In genomic region chr7:135451340-135451739, GRCm38 (mm10) we compare ENCODE assay signal across 50 mouse cellular contexts. TPM values are rescaled to one million over a fixed set of nuclear protein-coding genes. Genes with fewer than 3 reads are reported as not detected.
"Had no signal": no experiment of that assay in that cellular context is flagged by ENCODE, and none has a peak within 500 bp of the region (broad histone marks: within the 10 kb centered on the region; RNA-seq: fewer than 3 reads in every experiment).

No protein-coding gene starts in this region.

- H3K4me1 ChIP-seq: heart, embryonic 10.5 days; heart, embryonic 12.5 days; heart, embryonic 13.5 days; heart, embryonic 15.5 days; hindbrain, embryonic 10.5 days; hindbrain, embryonic 12.5 days; intestine, embryonic 15.5 days; kidney, embryonic 15.5 days had no signal

- H3K27me3 ChIP-seq: heart, embryonic 12.5 days; heart, embryonic 13.5 days; hindbrain, embryonic 12.5 days; hindbrain, embryonic 13.5 days; hindbrain, embryonic 15.5 days; intestine, embryonic 15.5 days; kidney, embryonic 15.5 days had no signal

- H3K36me3 ChIP-seq: heart, embryonic 10.5 days; heart, embryonic 12.5 days; heart, embryonic 13.5 days; heart, embryonic 15.5 days; hindbrain, embryonic 10.5 days; hindbrain, embryonic 12.5 days; hindbrain, embryonic 13.5 days; hindbrain, embryonic 15.5 days; intestine, embryonic 15.5 days; kidney, embryonic 15.5 days had no signal

- H3K9me3 ChIP-seq: heart, embryonic 10.5 days; heart, embryonic 12.5 days; heart, embryonic 13.5 days; heart, embryonic 15.5 days; hindbrain, embryonic 10.5 days; hindbrain, embryonic 12.5 days; hindbrain, embryonic 13.5 days; hindbrain, embryonic 15.5 days; intestine, embryonic 15.5 days; kidney, embryonic 15.5 days had no signal

- H3K9ac ChIP-seq: heart, embryonic 12.5 days; heart, embryonic 13.5 days; heart, embryonic 15.5 days; hindbrain, embryonic 12.5 days; hindbrain, embryonic 13.5 days; hindbrain, embryonic 14.5 days; hindbrain, embryonic 15.5 days; intestine, embryonic 15.5 days; kidney, embryonic 15.5 days had no signal

- ATAC-seq: hindbrain, embryonic 16.5 days; hindbrain, postnatal 0 days; inflammation-experienced regulatory T-cells, adult 6 months; intestine, embryonic 15.5 days; intestine, embryonic 16.5 days; intestine, postnatal 0 days had no signal

- H3K27ac ChIP-seq: heart, embryonic 10.5 days; heart, embryonic 13.5 days; heart, embryonic 15.5 days; hindbrain, embryonic 10.5 days; hindbrain, embryonic 12.5 days; hindbrain, embryonic 13.5 days; hindbrain, embryonic 14.5 days; intestine, embryonic 15.5 days; kidney, embryonic 15.5 days; kidney, postnatal 0 days; layer of hippocampus, adult 2 months had no signal

- H3K4me2 ChIP-seq: heart, embryonic 11.5 days; heart, embryonic 12.5 days; heart, embryonic 13.5 days; heart, embryonic 15.5 days; hindbrain, embryonic 12.5 days; hindbrain, embryonic 13.5 days; hindbrain, embryonic 14.5 days; hindbrain, embryonic 15.5 days; intestine, embryonic 15.5 days; kidney, embryonic 15.5 days had no signal

- DNase-seq: heart, postnatal 10 days; heart, postnatal 14 days; heart, postnatal 36 days; heart, postnatal 4 days; kidney, adult 11 months; kidney, adult 18-20 months; kidney, adult 2 months; kidney, adult 8-10 months; kidney, adult 9 months; kidney, postnatal 10 days; kidney, postnatal 14 days; kidney, postnatal 25 days; kidney, postnatal 36 days; kidney, postnatal 4 days; layer of hippocampus, adult 9-11 months; layer of hippocampus, postnatal 36 days had no signal

- H3K4me3 ChIP-seq: heart, embryonic 10.5 days; heart, embryonic 12.5 days; heart, embryonic 13.5 days; heart, embryonic 15.5 days; hindbrain, embryonic 10.5 days; hindbrain, embryonic 12.5 days; hindbrain, embryonic 13.5 days; hindbrain, embryonic 15.5 days; intestine, embryonic 15.5 days; kidney, embryonic 15.5 days; layer of hippocampus, adult 2 months had no signal

RNA-seq across cellular contexts. Expression of gene Foxi2, which starts 41.2 kb away (rescaled TPM):
- total RNA-seq: heart, postnatal 10 days; heart, postnatal 14 days; heart, postnatal 25 days; heart, postnatal 36 days; heart, postnatal 4 days; hematopoietic stem cell, adult 5-6 weeks; layer of hippocampus, adult 18-20 months; layer of hippocampus, adult 2 months; layer of hippocampus, adult 8-10 months; layer of hippocampus, postnatal 10 days; layer of hippocampus, postnatal 14 days; layer of hippocampus, postnatal 25 days; layer of hippocampus, postnatal 36 days; left cerebral cortex, adult 18-20 months had no signal
- polyA plus RNA-seq: heart, embryonic 12.5 days; heart, embryonic 13.5 days; heart, embryonic 14.5 days; heart, embryonic 15.5 days; heart, embryonic 16.5 days; heart, postnatal 0 days; hindbrain, embryonic 13.5 days; hindbrain, embryonic 14.5 days; inflammation-experienced regulatory T-cells, adult 6 months; intestine, embryonic 14.5 days; intestine, embryonic 15.5 days; intestine, embryonic 16.5 days; intestine, postnatal 0 days; kidney, adult 2 months; kidney, embryonic 14.5 days; kidney, embryonic 15.5 days; kidney, embryonic 16.5 days; kidney, postnatal 0 days; large intestine, adult 2 months had no signal
